Mouse (Mus musculus) spleen, adult 2 months (tissue): ENCODE measurements around the gene Neurod1. TPM values are rescaled to one million over a fixed set of nuclear protein-coding genes. Genes with fewer than 3 reads are reported as not detected.

Experiments used
- DNase-seq, 2 experiments: peaks; one replicate each; pipeline versions ENCODE4 v3.0.0 to v3.0.0-alpha.2; 2012 to 2021; ENCODE audit warnings: low spot score in 2 of 2, low read depth in 1 of 2
- H3K27ac ChIP-seq: fragments of 200-500 bp; 2 replicates; pipeline ENCODE4 v1.5.1; 2012; ENCODE audit warnings: low read length, inconsistent platforms; ENCODE audit not compliant: insufficient read depth
- H3K27me3 ChIP-seq: fragments of 200-500 bp; 2 replicates; pipeline ENCODE4 v1.6.1; 2012; ENCODE audit warnings: mild to moderate bottlenecking, moderate library complexity, low read length, inconsistent platforms; ENCODE audit not compliant: control insufficient read depth, insufficient read depth
- H3K36me3 ChIP-seq: fragments of 200-500 bp; 2 replicates; pipeline ENCODE4 v1.6.1; 2012; ENCODE audit warnings: mild to moderate bottlenecking, low read length, inconsistent platforms; ENCODE audit not compliant: control insufficient read depth, insufficient read depth
- H3K4me1 ChIP-seq: fragments of 200-500 bp; 2 replicates; pipeline ENCODE4 v1.6.1; 2011; ENCODE audit warnings: inconsistent platforms; ENCODE audit not compliant: control insufficient read depth, insufficient read depth, insufficient read length
- H3K4me3 ChIP-seq: fragments of 200-500 bp; 2 replicates; pipeline ENCODE4 v1.5.1; 2011; ENCODE audit warnings: mild to moderate bottlenecking, inconsistent platforms; ENCODE audit not compliant: insufficient read depth, insufficient read length; ENCODE audit errors: extremely low read depth
- CTCF ChIP-seq: fragments of 200-500 bp; IDR thresholded peaks from 2 replicates; pipeline ENCODE4 v1.5.1; 2011; ENCODE audit warnings: mild to moderate bottlenecking, inconsistent platforms; ENCODE audit not compliant: insufficient read depth, insufficient read length, insufficient replicate concordance; ENCODE audit errors: extremely low read depth
- POLR2A ChIP-seq: fragments of 200-500 bp; IDR thresholded peaks from 2 replicates; pipeline ENCODE4 v1.6.1; 2011; ENCODE audit warnings: low read depth, low read length, inconsistent platforms
- WGBS: fragments of 180-500 bp; shearing (Covaris S2); methylation state at CpG from one replicate; pipeline ENCODE4 v1.1.7; 2018; 5-methylcytosine and 5-hydroxymethylcytosine counted together
- polyA plus RNA-seq: library from polyadenylated mRNA; depleted of rRNA; stranded (reverse); fragments of >200 nt; gene quantifications from 2 replicates; pipeline ENCODE4 v1.2.3, GENCODE M21; 2012; rRNA removed

Neurod1 gene
- polyA plus RNA-seq, 1 experiment = not detected

DNA sequence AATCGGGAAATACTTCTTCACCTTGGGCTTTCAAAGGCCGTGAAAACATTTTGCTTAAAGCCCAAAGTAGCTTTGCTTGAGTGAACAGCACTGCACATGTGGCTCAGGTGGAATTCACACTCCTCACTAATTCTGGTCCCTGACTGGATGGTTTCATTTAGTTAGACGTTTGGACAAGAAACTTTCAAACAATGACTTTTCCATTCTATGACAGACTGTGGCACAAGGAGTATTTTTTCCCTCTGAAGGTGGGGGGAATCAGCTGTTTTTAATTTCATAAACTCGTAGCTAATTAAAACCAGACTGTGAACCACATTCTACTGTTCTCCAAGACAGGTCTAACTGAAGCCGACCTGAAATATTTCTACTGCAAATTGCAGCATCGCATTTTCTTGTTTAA lies 28.5 kb downstream of the Neurod1 start:
- Histone ChIP-seq H3K4me3 (no peak overlapping the region), H3K27me3 (peaks cover 7% of the 10 kb centered on the region), H3K27ac (no peak overlapping the region), H3K4me1 (no peaks in the 10 kb centered on the region), H3K36me3 (no peaks in the 10 kb centered on the region)
- 40% methylated on average over 6 of the region's 6 CpGs for WGBS
- TF ChIP-seq CTCF (no peak), POLR2A (no peak)
- no peak for DNase-seq

- DNase-seq = no peak
- no peaks in the 10 kb centered on the region for H3K27me3 ChIP-seq
- H3K4me1 ChIP-seq = no peaks in the 10 kb centered on the region
- H3K27ac ChIP-seq = no peak overlapping the region
- no peaks in the 10 kb centered on the region for H3K36me3 ChIP-seq
- no peak overlapping the region for H3K4me3 ChIP-seq
- TF ChIP-seq POLR2A (no peak), CTCF (no peak)
- 76% methylated on average over 6 of the region's 6 CpGs for WGBS
Measured at GRCm38 (mm10) chr2:79421696-79422095, 34.9 kb downstream of the Neurod1 start.

DNA sequence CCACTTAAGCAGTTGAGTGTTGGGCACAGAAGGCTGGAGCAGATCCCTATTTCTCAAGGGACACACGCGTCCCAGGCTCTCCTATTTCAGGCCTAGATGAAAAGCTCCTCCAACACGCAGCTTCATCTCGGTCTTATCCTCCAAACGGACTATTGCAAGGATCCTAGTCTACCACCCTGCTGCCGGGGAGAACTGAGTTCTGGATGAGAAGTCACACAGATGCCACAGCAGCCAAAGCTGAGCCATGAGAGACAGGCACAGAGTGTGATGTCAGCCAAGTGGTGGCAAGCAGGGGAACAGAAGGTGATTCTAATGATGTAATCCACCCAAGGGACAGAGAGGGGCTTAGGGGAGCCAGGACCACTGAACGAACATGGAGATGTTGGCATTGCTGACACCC lies 42.0 kb downstream of the Neurod1 start:
- TF ChIP-seq CTCF = no peak
- TF ChIP-seq POLR2A = no peak
- DNase-seq = no peak
- Histone ChIP-seq H3K4me1 (no peaks in the 10 kb centered on the region), H3K27ac (no peak overlapping the region), H3K27me3 (no peaks in the 10 kb centered on the region), H3K4me3 (no peak overlapping the region), H3K36me3 (no peaks in the 10 kb centered on the region)
- 91% methylated on average over 7 of the region's 7 CpGs for WGBS

DNA sequence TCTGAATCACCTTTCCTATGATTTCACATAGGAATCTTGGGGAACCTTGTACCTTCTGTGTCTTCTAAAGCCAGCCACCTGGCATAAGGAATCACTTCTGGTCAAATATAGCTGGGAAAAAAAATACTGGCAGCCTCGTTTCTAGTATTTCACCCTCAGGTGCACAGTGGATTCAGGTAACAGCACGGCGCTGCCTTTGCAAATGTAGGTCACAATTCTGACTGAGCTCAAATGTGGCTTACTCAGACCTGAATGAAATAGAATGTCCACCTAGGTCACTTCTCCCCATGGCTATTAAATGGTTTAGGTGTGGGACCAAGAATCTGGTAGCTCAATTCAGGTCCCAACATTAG lies 45.7 kb downstream of the Neurod1 start:
- Histone ChIP-seq H3K27ac (no peak overlapping the region), H3K4me3 (no peak overlapping the region), H3K4me1 (no peaks in the 10 kb centered on the region), H3K27me3 (no peaks in the 10 kb centered on the region), H3K36me3 (no peaks in the 10 kb centered on the region)
- WGBS = 88% methylated on average over 3 of the region's 3 CpGs
- no peak for TF ChIP-seq POLR2A
- no peak for TF ChIP-seq CTCF
- DNase-seq = no peak

GRCm38 (mm10) chr2:79410247-79410902 lies 46.2 kb downstream of the Neurod1 start:
- Histone ChIP-seq H3K36me3 (no peaks in the 10 kb centered on the region), H3K27me3 (no peaks in the 10 kb centered on the region), H3K4me3 (no peak overlapping the region), H3K4me1 (no peaks in the 10 kb centered on the region), H3K27ac (no peak overlapping the region)
- DNase-seq = no peak
- TF ChIP-seq POLR2A (no peak), CTCF (no peak)
- 76% methylated on average over 15 of the region's 15 CpGs for WGBS

DNA sequence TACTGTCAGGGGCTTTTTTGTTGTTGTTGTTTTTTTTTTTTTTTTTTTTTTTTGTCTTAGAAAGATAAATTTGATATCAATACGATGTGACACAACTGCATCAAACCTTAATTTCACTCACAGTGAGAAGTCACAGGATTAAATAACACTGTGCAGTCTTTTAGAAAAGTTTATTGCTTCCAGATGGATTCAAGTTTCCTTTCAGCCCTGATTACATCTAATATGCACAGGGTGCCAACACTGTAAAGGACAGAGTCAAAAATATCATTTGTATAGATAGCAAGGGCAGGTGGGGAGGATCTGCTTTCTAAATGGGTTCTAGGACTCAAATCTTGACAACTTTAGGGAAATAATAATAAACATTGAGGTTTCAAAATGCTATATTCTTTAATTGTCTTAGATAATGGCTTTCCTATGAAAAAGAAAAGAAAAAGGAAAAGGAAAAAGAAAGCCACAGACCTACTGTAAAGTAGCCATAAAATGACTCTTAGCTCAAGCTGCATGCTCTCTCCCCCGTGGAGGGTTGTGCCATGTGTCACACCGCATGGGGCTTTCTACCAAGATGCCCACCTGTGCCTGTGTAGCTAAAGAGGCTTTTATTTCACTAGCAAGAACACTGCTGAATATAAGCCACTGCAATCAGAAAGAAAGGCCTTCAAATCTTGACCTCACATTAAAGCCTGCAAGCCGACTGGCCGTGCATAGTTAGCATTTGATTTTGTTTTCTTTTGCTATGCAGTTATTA lies 50.7 kb downstream of the Neurod1 start:
- DNase-seq = no peak
- peaks cover 2% of the 10 kb centered on the region; the same call in 1 of the 2 replicates for H3K27me3 ChIP-seq
- TF ChIP-seq CTCF = no peak
- TF ChIP-seq POLR2A = no peak
- H3K4me3 ChIP-seq = no peak overlapping the region
- 80% methylated on average over 5 of the region's 5 CpGs for WGBS
- no peaks in the 10 kb centered on the region for H3K4me1 ChIP-seq
- H3K27ac ChIP-seq = no peak overlapping the region
- no peaks in the 10 kb centered on the region for H3K36me3 ChIP-seq

Other genes with a start within 250 kb of the Neurod1 start
- gene Itga4, start 201.3 kb downstream of the Neurod1 start, polyA plus RNA-seq = 23.5 and 24.3 TPM in 2 replicates
- gene Cerkl, start within 50 bp of the Neurod1 start, polyA plus RNA-seq = 0.70 and 1.3 TPM in 2 replicates
- gene Itprid2, start 178.6 kb upstream of the Neurod1 start, polyA plus RNA-seq = 5.8 and 5.9 TPM in 2 replicates